Mouse (Mus musculus) forebrain, embryonic 16.5 days (tissue): Measurements from ENCODE around the gene Plpp7. TPM values are rescaled to one million over a fixed set of nuclear protein-coding genes. Genes with fewer than 3 reads are reported as not detected.

ENCODE experiments used
- ATAC-seq: fragments of 200-750 bp; cut with Nextera tagmentation; 2 replicates; pipeline ENCODE4 v1.8.0; 2017; ENCODE audit warnings: mild to moderate bottlenecking, moderate library complexity
- H3K27ac ChIP-seq: fragments of 300-500 bp; sonication (generic); 2 replicates; pipeline ENCODE4 v1.5.1; 2014; ENCODE audit warnings: low read length, control low read depth
- H3K27me3 ChIP-seq: fragments of 300-500 bp; sonication (generic); replicated peaks from 2 replicates; pipeline ENCODE4 v1.6.1; 2014; ENCODE audit warnings: low read length; ENCODE audit not compliant: control insufficient read depth, insufficient read depth
- H3K36me3 ChIP-seq: fragments of 300-500 bp; sonication (generic); 2 replicates; pipeline ENCODE4 v1.6.1; 2014; ENCODE audit not compliant: control insufficient read depth, insufficient read depth
- H3K4me1 ChIP-seq: fragments of 300-500 bp; sonication (generic); replicated peaks from 2 replicates; pipeline ENCODE4 v1.6.1; 2014; ENCODE audit warnings: low read length; ENCODE audit not compliant: control insufficient read depth, insufficient read depth
- H3K4me2 ChIP-seq: fragments of 300-500 bp; sonication (generic); 2 replicates; pipeline ENCODE4 v1.6.1; 2014; ENCODE audit warnings: mild to moderate bottlenecking, low read length, control low read depth
- H3K4me3 ChIP-seq: fragments of 300-500 bp; sonication (generic); replicated peaks from 2 replicates; pipeline ENCODE4 v1.5.1; 2014; ENCODE audit warnings: mild to moderate bottlenecking, low read length, control low read depth
- H3K9ac ChIP-seq: fragments of 300-500 bp; sonication (generic); replicated peaks from 2 replicates; pipeline ENCODE4 v1.6.1; 2014; ENCODE audit warnings: low read depth, low read length, control low read depth
- H3K9me3 ChIP-seq: fragments of 300-500 bp; sonication (generic); 2 replicates; pipeline ENCODE4 v1.6.1; 2016; ENCODE audit warnings: low read length; ENCODE audit not compliant: control insufficient read depth
- WGBS: fragments of 180-500 bp; shearing (Covaris S2); extraction: QIAGEN DNeasy Blood & Tissue Kit; methylation state at CpG from one replicate; pipeline ENCODE4 v1.1.7; 2014; 5-methylcytosine and 5-hydroxymethylcytosine counted together
- polyA plus RNA-seq: library from polyadenylated mRNA; unstranded; fragments of >200 nt; fragmentation: Nextera tagmentation; extraction: Ambion mirVana; gene quantifications from 2 replicates; pipeline ENCODE4 v1.2.1, GENCODE M21; 2015

Gene Plpp7
- polyA plus RNA-seq, 1 experiment from 2014 or later: 20.6 TPM

GRCm38 (mm10) chr2:32141602-32142001, 46.3 kb downstream of the Plpp7 start:
- H3K9ac ChIP-seq: no peak overlapping the region
- no peaks in the 10 kb centered on the region for H3K27me3 ChIP-seq
- no peak overlapping the region for H3K4me3 ChIP-seq
- no peaks in the 10 kb centered on the region for H3K36me3 ChIP-seq
- H3K4me1 ChIP-seq: peaks cover 9% of the 10 kb centered on the region
- no peak overlapping the region for H3K27ac ChIP-seq
- ATAC-seq: no peak
- no peak overlapping the region for H3K4me2 ChIP-seq
- WGBS: 83% methylated on average over 6 of the region's 6 CpGs
- H3K9me3 ChIP-seq: no peaks in the 10 kb centered on the region

GRCm38 (mm10) chr2:32142368-32142767, 47.0 kb downstream of the Plpp7 start:
- H3K27me3 ChIP-seq: no peaks in the 10 kb centered on the region
- H3K9ac ChIP-seq: no peak overlapping the region
- 66% methylated on average over 6 of the region's 6 CpGs for WGBS
- H3K4me1 ChIP-seq: peaks cover 5% of the 10 kb centered on the region
- no peak overlapping the region for H3K4me2 ChIP-seq
- no peak overlapping the region for H3K4me3 ChIP-seq
- no peaks in the 10 kb centered on the region for H3K36me3 ChIP-seq
- no peaks in the 10 kb centered on the region for H3K9me3 ChIP-seq
- H3K27ac ChIP-seq: no peak overlapping the region
- ATAC-seq: no peak

GRCm38 (mm10) chr2:32144633-32145032, 49.3 kb downstream of the Plpp7 start:
- no peaks in the 10 kb centered on the region for H3K36me3 ChIP-seq
- no peaks in the 10 kb centered on the region for H3K27me3 ChIP-seq
- H3K4me3 ChIP-seq: no peak overlapping the region
- no peak overlapping the region for H3K4me2 ChIP-seq
- H3K9me3 ChIP-seq: no peaks in the 10 kb centered on the region
- no peak overlapping the region for H3K9ac ChIP-seq
- H3K4me1 ChIP-seq: no peaks in the 10 kb centered on the region
- ATAC-seq: no peak
- H3K27ac ChIP-seq: no peak overlapping the region
- 88% methylated on average over 5 of the region's 5 CpGs for WGBS

GRCm38 (mm10) chr2:32146617-32147162, 51.4 kb downstream of the Plpp7 start:
- Histone ChIP-seq H3K36me3 (no peaks in the 10 kb centered on the region), H3K27ac (no peak overlapping the region), H3K4me3 (no peak overlapping the region), H3K4me1 (peaks cover 7% of the 10 kb centered on the region), H3K9ac (no peak overlapping the region), H3K9me3 (no peaks in the 10 kb centered on the region), H3K4me2 (no peak overlapping the region), H3K27me3 (no peaks in the 10 kb centered on the region)
- no peak for ATAC-seq
- WGBS: 78% methylated on average over 5 of the region's 5 CpGs

- Histone ChIP-seq H3K4me3 (peak overlapping the region; percentile 84), H3K27me3 (no peaks in the 10 kb centered on the region), H3K27ac (peak overlapping the region; percentile 98), H3K4me1 (peaks cover 38% of the 10 kb centered on the region), H3K9me3 (no peaks in the 10 kb centered on the region), H3K36me3 (no peaks in the 10 kb centered on the region), H3K4me2 (peak overlapping the region; percentile 60), H3K9ac (peak overlapping the region; percentile 99)
- no peak for ATAC-seq
- 29% methylated on average over 1 of the region's 1 CpGs for WGBS
These were observed 54.8 kb downstream of the Plpp7 start for GRCm38 (mm10) chr2:32150135-32150534.

- peak overlapping the region; percentile 60 for H3K4me2 ChIP-seq
- WGBS: 3% methylated on average over 7 of the region's 7 CpGs
- H3K36me3 ChIP-seq: no peaks in the 10 kb centered on the region
- H3K9me3 ChIP-seq: no peaks in the 10 kb centered on the region
- peak; percentile 68; the same call in 1 of the 2 replicates for ATAC-seq
- H3K4me3 ChIP-seq: peak overlapping the region; percentile 84
- H3K27me3 ChIP-seq: no peaks in the 10 kb centered on the region
- H3K4me1 ChIP-seq: peaks cover 43% of the 10 kb centered on the region
- H3K9ac ChIP-seq: peak overlapping the region; percentile 99
- H3K27ac ChIP-seq: peak overlapping the region; percentile 98
These were observed 55.2 kb downstream of the Plpp7 start for GRCm38 (mm10) chr2:32150562-32150923.

GRCm38 (mm10) chr2:32150924-32151659, 55.8 kb downstream of the Plpp7 start, which contains the start of gene Prrc2b:
Gene Prrc2b (plus strand): TSS chr2:32151082.
- Histone ChIP-seq H3K27me3 (no peaks in the 10 kb centered on the region), H3K4me1 (peaks cover 48% of the 10 kb centered on the region), H3K4me3 (peak within 1 kb of the TSS; percentile 84), H3K9me3 (no peaks in the 10 kb centered on the region), H3K9ac (peak within 1 kb of the TSS; percentile 99), H3K4me2 (peak within 1 kb of the TSS; percentile 97), H3K27ac (peak within 1 kb of the TSS; percentile 98), H3K36me3 (no peaks in the 10 kb centered on the region)
- ATAC-seq: peak; percentile 69
- WGBS: under 1% methylated on average over 38 of the region's 117 CpGs

- peak; percentile 61 for ATAC-seq
- Histone ChIP-seq H3K9me3 (no peaks in the 10 kb centered on the region), H3K4me1 (peaks cover 55% of the 10 kb centered on the region), H3K36me3 (no peaks in the 10 kb centered on the region), H3K27ac (peak overlapping the region; percentile 98), H3K27me3 (no peaks in the 10 kb centered on the region), H3K4me3 (peak overlapping the region; percentile 84), H3K9ac (peak overlapping the region; percentile 99), H3K4me2 (peak overlapping the region; percentile 97)
- under 1% methylated on average over 22 of the region's 22 CpGs for WGBS
These were observed 56.5 kb downstream of the Plpp7 start for GRCm38 (mm10) chr2:32151660-32152366.

- H3K9me3 ChIP-seq: no peaks in the 10 kb centered on the region
- H3K36me3 ChIP-seq: no peaks in the 10 kb centered on the region
- peak overlapping the region; percentile 97 for H3K4me2 ChIP-seq
- no peaks in the 10 kb centered on the region for H3K27me3 ChIP-seq
- H3K27ac ChIP-seq: peak overlapping the region; percentile 98
- H3K9ac ChIP-seq: peak overlapping the region; percentile 99
- H3K4me1 ChIP-seq: peaks cover 62% of the 10 kb centered on the region
- ATAC-seq: no peak
- peak overlapping the region; percentile 84 for H3K4me3 ChIP-seq
- WGBS: 9% methylated on average over 12 of the region's 12 CpGs
These were observed 57.2 kb downstream of the Plpp7 start for GRCm38 (mm10) chr2:32152367-32153034.
